Mouse (Mus musculus) left cerebral cortex, adult 9 months (tissue): ENCODE data around the gene H2-DMa.

Experiments
- DNase-seq, 2 experiments: peaks; one replicate each; pipeline ENCODE4 v3.0.0; 2022; ENCODE audit warnings: low spot score in 2 of 2

H2-DMa gene

GRCm38 (mm10) chr17:34102831-34103230, 16.5 kb upstream of the H2-DMa start:
- no peak for DNase-seq

DNA sequence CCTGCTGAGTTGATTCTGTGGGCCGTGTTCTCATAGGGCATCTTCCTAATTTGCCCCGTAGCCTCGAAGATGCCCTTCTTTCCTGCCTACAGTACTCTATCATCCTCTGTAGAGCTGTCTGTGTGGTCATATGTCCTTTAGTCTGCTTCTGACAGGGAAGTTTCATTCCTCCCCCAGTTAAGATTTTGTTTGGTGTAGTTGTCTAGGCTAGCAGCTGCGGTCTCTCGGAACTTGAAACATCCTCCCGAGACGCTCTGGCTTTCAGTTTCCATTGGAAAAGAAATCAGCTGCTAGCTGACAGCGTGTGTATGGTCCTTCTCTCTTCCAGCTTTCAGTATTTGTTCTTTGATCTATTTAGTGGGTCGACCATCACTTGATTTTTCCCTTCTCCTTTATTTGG, 14.5 kb upstream of the H2-DMa start:
- no peak for DNase-seq

DNA sequence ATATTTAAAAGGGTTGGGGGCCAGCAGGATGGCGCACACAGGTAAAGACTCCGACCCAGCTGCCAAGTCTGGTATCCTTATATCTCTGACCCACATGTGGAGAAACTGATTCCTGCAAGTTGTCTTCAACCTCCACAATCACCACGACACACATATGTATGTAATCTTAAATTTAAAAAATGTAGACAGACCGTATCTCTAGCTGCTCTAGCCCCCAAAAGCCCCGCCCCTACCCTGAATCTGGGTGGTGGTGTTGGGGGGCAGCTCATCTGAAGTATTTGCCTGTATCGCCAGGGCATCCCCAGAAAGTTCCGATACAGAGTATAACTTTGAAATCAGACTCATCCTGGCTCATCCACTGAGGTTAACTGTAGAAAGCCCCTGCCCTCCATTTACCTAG, 12.8 kb upstream of the H2-DMa start:
- no peak for DNase-seq

DNA sequence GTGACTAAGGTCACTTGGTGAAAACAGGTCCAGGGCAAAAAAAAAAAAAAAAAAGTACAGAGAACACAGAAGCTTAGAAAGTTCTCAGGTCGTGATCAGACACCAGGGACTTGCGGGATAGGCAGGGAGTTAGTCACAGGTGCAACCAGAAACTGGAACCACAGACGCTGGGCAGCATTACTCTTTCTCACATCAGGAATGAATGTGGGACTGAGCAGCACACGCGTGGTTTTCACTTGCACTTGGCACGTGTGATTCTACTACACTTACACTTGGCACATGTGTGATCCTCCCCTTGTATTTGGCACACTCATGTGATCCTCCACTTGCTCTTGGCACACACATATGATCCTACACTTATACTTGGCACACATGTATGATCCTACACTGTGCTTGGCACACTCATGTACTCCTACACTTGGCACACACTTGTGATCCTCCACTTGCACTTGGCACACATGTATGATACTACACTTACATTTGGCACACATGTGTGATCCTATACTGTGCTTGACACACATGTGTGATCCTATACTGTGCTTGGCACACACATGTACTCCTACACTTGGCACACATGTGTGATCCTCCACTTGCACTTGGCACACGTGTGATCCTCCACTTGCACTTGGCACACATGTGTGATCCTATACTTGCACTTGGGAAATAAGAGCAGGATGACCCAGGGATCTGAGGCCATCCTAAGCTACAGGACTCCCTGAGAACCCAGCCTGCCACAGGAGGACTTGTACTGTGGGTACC, 12.1 kb upstream of the H2-DMa start:
- no peak for DNase-seq

GRCm38 (mm10) chr17:34108460-34108859, 10.9 kb upstream of the H2-DMa start:
- DNase-seq, result no peak

DNA sequence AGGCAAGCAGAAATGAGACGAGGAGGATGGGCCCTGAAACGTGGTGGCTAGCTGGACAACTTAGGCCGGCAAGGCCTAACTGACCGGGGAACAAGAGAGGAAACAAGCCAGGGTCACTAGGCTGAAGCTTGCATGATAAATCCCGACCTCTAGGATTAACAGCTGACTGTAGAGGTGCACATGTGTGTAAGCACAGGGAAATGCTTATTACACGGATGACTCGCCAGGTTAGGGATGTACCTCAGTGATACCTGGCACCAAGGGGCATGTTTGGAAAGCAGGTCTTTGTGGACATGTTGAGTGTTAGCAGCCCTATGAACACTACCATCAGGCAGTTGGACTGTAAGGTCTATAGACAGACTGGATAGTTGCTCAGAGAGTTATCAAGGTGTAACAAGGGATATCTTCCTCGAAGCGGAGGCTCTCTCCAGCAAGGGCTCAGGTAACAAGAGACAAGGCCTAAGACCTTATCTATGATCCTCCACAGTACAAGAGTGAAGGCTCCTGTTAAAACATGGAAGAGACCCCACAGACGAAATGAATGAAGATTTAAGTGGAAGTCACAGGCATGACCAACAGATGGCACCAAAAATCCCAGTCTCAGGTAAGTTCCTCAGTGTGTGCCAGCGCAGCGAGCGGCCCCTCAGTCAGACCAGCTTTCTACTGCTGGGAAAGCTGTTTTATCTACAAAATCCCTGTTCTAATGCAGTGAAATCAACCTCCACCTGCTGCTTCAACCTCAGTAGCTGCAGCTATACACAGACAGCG, 10.1 kb upstream of the H2-DMa start:
- DNase-seq, result no peak

- no peak for DNase-seq
These were observed 9.5 kb upstream of the H2-DMa start for GRCm38 (mm10) chr17:34109806-34110195.

DNA sequence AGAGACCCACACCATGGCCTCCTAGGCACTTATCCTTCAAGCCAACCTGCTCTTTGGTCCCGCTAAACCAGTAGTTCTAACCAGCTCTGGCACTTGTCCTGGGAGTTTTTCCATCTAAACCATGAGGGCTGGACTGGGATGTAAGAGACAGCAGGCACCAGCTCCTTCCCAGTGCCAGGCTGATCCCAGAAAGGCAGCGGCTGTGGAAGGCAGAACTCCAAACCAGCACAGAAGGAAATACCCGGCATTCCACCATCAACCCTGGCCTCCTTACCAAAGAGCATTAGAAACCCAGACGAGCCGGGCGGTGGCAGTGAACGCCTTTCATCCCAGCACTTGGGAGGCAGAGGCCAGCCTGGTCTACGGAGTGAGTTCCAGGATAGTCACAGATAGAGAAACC, 9.0 kb upstream of the H2-DMa start:
- no peak for DNase-seq

GRCm38 (mm10) chr17:34114114-34114513, 5.2 kb upstream of the H2-DMa start:
- no peak for DNase-seq

GRCm38 (mm10) chr17:34116736-34117370, 2.5 kb upstream of the H2-DMa start:
- no peak for DNase-seq

DNA sequence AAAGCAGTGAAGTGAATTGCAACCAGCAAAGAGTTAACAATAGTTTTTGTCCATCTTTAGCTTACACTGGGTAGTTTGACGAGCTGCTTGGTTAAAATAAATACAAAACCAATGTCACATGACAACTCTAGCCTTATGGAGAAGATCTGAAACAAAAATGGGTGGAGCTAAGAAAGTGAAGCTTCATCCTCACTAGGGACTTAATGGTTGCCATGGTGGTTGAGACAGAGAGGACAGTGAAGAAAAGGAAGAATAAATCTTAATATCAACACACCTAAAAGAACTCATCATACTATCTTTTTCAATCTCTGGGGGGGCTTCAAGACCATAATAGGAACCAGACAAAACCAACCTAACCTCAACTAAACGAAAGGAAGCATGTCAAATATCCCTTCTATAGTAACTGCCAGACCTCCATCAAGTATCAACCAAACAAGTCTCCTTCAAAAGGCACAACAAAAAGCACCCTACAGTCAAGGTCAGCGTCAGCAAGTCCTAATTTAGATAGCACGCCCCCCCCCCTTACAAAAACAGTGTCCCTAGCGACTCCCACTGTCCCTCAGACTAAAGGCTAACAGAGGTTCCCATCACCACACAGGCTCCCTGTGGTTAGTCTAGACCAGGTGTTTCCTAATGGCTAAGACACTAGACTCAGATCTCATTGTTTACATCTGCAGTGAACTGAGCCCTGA, 1.8 kb upstream of the H2-DMa start:
- no peak for DNase-seq

DNA sequence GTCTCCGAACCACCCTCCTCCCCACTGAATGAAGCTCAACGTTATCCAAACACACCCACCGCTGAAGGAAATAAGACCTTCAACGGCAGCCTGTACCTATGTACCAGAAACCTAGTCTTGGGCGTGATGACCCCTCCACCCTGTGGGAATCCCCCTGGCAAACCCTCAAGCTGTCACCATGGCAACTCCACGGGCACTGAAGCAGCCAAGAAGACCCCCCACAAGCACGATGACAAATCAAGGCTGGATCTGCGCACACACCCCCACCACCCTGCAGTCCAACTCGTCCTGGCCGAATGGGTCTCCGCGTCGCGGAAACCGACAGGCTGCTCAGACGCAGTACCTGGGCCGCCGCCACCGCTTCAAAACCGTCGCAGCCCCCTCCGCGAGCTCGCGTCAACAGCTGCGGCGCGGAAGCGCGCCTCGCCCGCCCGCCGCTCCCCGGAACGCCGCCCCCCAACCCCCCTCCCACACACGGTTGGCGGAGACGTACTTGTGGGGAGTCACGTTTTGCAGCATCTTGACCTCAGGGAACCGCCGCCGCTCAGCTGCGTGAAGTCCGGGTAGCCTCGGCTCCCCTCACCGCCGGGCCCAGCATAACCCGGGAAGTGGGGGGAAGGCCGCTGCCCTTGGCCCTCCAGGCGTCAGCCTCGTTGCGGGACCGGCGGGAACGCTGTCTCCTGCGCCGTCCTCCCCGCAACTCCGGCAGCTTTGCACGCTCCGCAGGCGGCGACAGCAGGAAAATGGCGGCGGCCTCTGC, 1.0 kb upstream of the H2-DMa start:
- peak in 1 of 2 experiments; percentile 50 for DNase-seq

GRCm38 (mm10) chr17:34118873-34119248, 480 bp upstream of the H2-DMa start:
- no peak for DNase-seq

- DNase-seq, result peak in 1 of 2 experiments; percentile 87
These were observed 911 bp downstream of the H2-DMa start for GRCm38 (mm10) chr17:34120180-34120723.

DNA sequence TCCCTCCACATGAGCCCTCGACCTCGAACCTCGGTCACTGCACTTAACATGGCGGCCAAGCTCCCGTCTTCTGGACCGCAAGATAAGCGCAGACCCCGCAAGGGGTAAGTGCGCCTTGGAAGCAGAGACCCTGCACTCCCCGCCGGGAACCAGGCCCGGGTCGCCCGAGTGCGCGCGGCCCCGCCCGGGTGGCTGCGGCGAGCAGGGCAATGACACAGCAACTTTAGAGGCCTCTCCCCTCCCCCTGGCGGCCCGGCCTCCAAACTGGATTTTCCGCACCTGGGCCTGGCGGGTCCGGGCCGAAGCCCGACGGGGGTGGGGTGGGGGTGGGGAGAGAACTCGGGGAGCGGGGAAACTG, 1.5 kb downstream of the H2-DMa start:
- no peak for DNase-seq

DNA sequence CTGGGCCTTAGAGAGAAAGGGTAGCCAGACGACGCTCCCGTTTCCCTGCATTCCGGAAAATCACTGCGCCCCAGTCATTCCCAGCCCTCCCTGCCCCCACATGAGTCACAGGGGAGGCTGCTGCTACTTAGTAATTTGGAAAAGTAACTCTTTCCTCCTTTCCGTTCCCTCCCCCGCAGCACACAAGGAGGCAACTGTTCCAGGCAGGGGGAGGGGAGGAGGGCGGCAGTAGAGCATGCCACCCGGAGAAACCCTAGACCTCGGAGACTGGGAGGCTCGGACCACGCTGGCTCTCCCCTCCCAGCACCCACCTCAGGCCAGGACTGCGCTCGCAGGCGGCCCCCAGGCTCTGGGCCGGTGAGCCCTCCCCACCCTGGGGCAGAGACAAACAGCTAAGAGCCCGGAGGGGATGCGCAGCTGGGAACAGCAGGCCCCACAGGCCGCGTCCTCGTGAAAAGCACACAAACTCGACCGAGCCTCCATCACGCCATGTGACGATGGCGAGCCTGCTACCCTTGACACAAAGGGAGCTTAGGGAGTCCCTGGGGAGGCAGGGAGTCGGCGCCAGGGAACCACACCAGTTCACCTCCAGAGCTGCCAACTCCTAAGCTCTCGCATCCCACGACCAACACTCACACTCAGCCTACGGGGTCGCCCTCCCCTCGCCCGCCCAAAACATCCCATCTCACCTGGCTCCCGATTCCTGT, 2.0 kb downstream of the H2-DMa start:
- peak; percentile 91 to 92 for DNase-seq

- peak in 1 of 2 experiments; percentile 66 for DNase-seq
These were observed 2.5 kb downstream of the H2-DMa start for GRCm38 (mm10) chr17:34121879-34122187.

- peak; percentile 90 to 95 for DNase-seq
These were observed 3.0 kb downstream of the H2-DMa start, which contains the start of gene Brd2 for GRCm38 (mm10) chr17:34122188-34122984. Brd2 (minus strand) TSS chr17:34122634.

DNA sequence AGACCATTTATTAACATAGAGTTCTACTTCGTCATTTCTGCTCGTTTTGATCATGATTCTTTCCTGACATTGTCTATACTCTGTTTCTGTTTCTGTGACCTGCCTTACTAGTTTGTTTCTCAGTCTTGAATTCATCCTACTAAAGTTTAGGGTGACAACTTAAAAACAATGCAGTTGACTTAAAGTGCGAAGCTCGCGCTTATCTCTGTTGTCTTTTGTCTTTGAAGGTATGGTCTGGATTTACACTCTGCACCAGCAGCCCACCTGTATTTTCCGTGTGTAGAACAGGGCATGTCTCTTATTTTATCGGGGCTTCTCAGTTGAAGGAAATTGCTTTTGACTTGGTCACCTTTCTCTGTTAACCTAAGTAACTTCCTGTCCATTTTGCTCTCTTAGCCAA, 3.8 kb downstream of the H2-DMa start:
- no peak for DNase-seq

- no peak for DNase-seq
These were observed 4.2 kb downstream of the H2-DMa start for GRCm38 (mm10) chr17:34123518-34123917.
